Mouse (Mus musculus) neural tube, embryonic 11.5 days (tissue): Measurements from ENCODE around the gene Mettl7a2. TPM values are rescaled to one million over a fixed set of nuclear protein-coding genes. Genes with fewer than 3 reads are reported as not detected.

Experiments
- polyA plus RNA-seq: library from polyadenylated mRNA; unstranded; fragments of >200 nt; fragmentation: Nextera tagmentation; extraction: Ambion mirVana; gene quantifications from 2 replicates; pipeline ENCODE4 v1.2.1, GENCODE M21; 2014

The Mettl7a2 gene
- polyA plus RNA-seq, 1 experiment from 2014 or later = 0.15 TPM

Other genes with a start within 250 kb of the Mettl7a2 start
- 24.5 and 27.3 TPM in 2 replicates for gene Atf1, start 125.4 kb upstream of the Mettl7a2 start, polyA plus RNA-seq
- gene Tmprss12, start 72.4 kb upstream of the Mettl7a2 start, polyA plus RNA-seq = not detected in 2 replicates
- 3.1 and 3.8 TPM in 2 replicates for gene Mettl7a1, start 49.1 kb upstream of the Mettl7a2 start, polyA plus RNA-seq
- not detected in 2 replicates for gene Mettl7a3, start 18.3 kb upstream of the Mettl7a2 start, polyA plus RNA-seq
- 0.16 TPM in 1 of 2 replicates, not detected in the other for gene Methig1, start 51 bp upstream of the Mettl7a2 start, polyA plus RNA-seq
- gene Higd1c, start 11.3 kb downstream of the Mettl7a2 start, polyA plus RNA-seq = not detected in 2 replicates
- gene Gm5475, start 68.9 kb downstream of the Mettl7a2 start, polyA plus RNA-seq = 0.08 TPM in 1 of 2 replicates, not detected in the other
- gene Slc11a2, start 71.9 kb downstream of the Mettl7a2 start, polyA plus RNA-seq = 18.2 and 21.6 TPM in 2 replicates
- 47.3 and 51.1 TPM in 2 replicates for gene Letmd1, start 115.8 kb downstream of the Mettl7a2 start, polyA plus RNA-seq
- gene Csrnp2, start 142.3 kb downstream of the Mettl7a2 start, polyA plus RNA-seq = 28.9 and 29.9 TPM in 2 replicates
- gene Tfcp2, start 198.8 kb downstream of the Mettl7a2 start, polyA plus RNA-seq = 30.2 and 31.3 TPM in 2 replicates
- 12.1 and 12.5 TPM in 2 replicates for gene Pou6f1, start 246.8 kb downstream of the Mettl7a2 start, polyA plus RNA-seq